Mouse (Mus musculus): ENCODE data around the gene Rhd. TPM values are rescaled to one million over a fixed set of nuclear protein-coding genes. Genes with fewer than 3 reads are reported as not detected.

The Rhd gene
- polyA plus RNA-seq, 1 experiment from 2014 or later, result 1.3 TPM

DNA sequence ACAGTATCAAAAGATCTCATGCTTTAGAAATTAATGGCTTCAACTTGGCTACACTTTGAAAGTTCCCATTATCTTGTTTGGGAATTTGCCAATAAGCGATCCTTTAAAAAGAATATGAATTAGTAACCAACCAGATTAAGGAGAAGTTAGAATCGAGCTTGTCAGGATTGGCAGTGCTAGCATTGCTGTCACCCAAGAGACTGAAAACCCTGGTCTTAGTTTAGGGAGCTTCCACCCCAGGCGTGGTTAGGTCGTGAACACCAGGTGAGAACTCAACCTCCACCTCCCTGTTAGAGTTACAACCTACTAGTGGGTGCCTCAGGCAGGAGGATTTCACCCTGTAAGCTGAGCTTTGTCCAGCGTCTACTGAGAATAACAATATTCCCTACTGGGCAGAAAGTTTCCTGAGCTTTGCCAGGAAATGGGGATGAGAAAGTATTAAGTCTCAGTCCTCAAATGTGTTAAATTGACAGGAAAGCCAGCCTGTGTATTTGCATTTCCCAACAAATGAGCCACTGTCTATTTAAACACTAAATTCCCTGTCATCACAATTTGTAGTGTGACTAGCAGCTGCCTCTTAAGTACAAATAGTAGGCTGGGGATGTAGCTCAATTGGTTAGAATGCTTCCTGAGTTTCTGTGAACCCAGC is 63.6 kb downstream of the Rhd start:
- no peaks in the 10 kb centered on the region for H3K27me3 ChIP-seq (ENCODE audit: control insufficient read depth, insufficient read depth, low read depth, low read length)
- H3K4me2 ChIP-seq (ENCODE audit: low read length), result no peak overlapping the region
- no peak for ATAC-seq
- no peak overlapping the region for H3K9ac ChIP-seq (ENCODE audit: low read depth, low read length)
- peaks cover 29% of the 10 kb centered on the region for H3K4me1 ChIP-seq (ENCODE audit: control insufficient read depth, insufficient read depth, low read length)
- no peaks in the 10 kb centered on the region for H3K9me3 ChIP-seq (replicated peaks; ENCODE audit: control insufficient read depth, low read length, poor library complexity, severe bottlenecking)
- no peak overlapping the region for H3K27ac ChIP-seq (ENCODE audit: low read length)
- no peak overlapping the region for H3K4me3 ChIP-seq (ENCODE audit: low read depth, low read length)
- WGBS, result 80% methylated on average over 5 of the region's 5 CpGs
- H3K36me3 ChIP-seq (ENCODE audit: control insufficient read depth, insufficient read depth, low read length), result peaks cover 22% of the 10 kb centered on the region

GRCm38 (mm10) chr4:134928464-134928836 is 64.1 kb downstream of the Rhd start:
- H3K9ac ChIP-seq (ENCODE audit: low read depth, low read length), result no peak overlapping the region
- H3K27me3 ChIP-seq (ENCODE audit: control insufficient read depth, insufficient read depth, low read depth, low read length), result no peaks in the 10 kb centered on the region
- H3K36me3 ChIP-seq (ENCODE audit: control insufficient read depth, insufficient read depth, low read length), result peaks cover 24% of the 10 kb centered on the region
- peaks cover 29% of the 10 kb centered on the region for H3K4me1 ChIP-seq (ENCODE audit: control insufficient read depth, insufficient read depth, low read length)
- no peak for ATAC-seq
- 93% methylated on average over 1 of the region's 1 CpGs for WGBS
- no peak overlapping the region for H3K4me2 ChIP-seq (ENCODE audit: low read length)
- H3K27ac ChIP-seq (ENCODE audit: low read length), result no peak overlapping the region
- H3K9me3 ChIP-seq (replicated peaks; ENCODE audit: control insufficient read depth, low read length, poor library complexity, severe bottlenecking), result no peaks in the 10 kb centered on the region
- no peak overlapping the region for H3K4me3 ChIP-seq (ENCODE audit: low read depth, low read length)

DNA sequence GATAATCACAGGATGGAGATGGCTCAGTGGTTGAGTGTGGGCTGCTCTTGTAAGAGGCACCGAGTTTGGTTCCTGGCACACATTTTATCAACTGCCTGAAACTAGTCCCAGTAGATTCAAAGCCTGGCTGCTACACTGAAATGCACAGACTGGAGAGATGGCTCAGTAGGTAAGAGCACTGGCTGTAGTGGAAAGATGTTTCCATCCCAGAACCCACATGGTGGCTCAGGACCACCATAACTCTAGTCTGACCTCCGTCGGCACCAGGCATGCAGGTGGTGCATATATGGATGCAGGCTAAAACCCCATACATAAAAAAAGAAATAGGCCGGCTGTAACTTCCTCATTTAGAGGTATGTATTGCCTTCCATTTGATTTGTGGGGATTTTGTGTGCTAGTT is 65.2 kb downstream of the Rhd start:
- Histone ChIP-seq H3K27me3 (ENCODE audit: control insufficient read depth, insufficient read depth, low read depth, low read length) (no peaks in the 10 kb centered on the region), H3K4me2 (ENCODE audit: low read length) (no peak overlapping the region), H3K36me3 (ENCODE audit: control insufficient read depth, insufficient read depth, low read length) (peaks cover 30% of the 10 kb centered on the region), H3K27ac (ENCODE audit: low read length) (no peak overlapping the region), H3K9me3 (replicated peaks; ENCODE audit: control insufficient read depth, low read length, poor library complexity, severe bottlenecking) (no peaks in the 10 kb centered on the region), H3K4me1 (ENCODE audit: control insufficient read depth, insufficient read depth, low read length) (peaks cover 29% of the 10 kb centered on the region), H3K4me3 (ENCODE audit: low read depth, low read length) (no peak overlapping the region), H3K9ac (ENCODE audit: low read depth, low read length) (no peak overlapping the region)
- no peak for ATAC-seq
- 89% methylated on average over 4 of the region's 4 CpGs for WGBS

DNA sequence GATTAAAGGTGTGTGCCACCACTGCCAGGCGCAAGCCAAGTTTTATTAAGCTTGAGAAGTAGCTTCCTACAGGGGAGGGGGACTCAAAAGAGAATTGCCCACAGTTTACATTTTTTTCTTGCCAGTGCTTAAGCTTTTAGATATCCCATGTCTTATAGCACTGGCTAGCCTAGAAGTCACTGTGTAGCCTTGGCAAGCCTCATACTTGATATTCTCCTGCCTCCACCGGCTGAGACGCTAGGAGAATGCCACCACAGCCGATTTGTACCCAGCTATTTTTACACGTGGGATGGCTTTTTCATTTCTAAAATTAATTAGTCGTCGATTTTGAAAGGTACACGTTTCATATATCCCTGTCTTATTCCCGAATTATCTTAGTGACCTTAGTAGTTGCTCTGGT is 65.9 kb downstream of the Rhd start:
- Histone ChIP-seq H3K27me3 (ENCODE audit: control insufficient read depth, insufficient read depth, low read depth, low read length) (no peaks in the 10 kb centered on the region), H3K27ac (ENCODE audit: low read length) (peak overlapping the region; percentile 62), H3K4me2 (ENCODE audit: low read length) (peak overlapping the region; percentile 95), H3K9me3 (replicated peaks; ENCODE audit: control insufficient read depth, low read length, poor library complexity, severe bottlenecking) (no peaks in the 10 kb centered on the region), H3K4me3 (ENCODE audit: low read depth, low read length) (peak overlapping the region; percentile 97), H3K9ac (ENCODE audit: low read depth, low read length) (peak overlapping the region; percentile 50; the same call in 1 of the 2 replicates), H3K36me3 (ENCODE audit: control insufficient read depth, insufficient read depth, low read length) (peaks cover 31% of the 10 kb centered on the region), H3K4me1 (ENCODE audit: control insufficient read depth, insufficient read depth, low read length) (peaks cover 23% of the 10 kb centered on the region)
- ATAC-seq, result peak; percentile 43; the same call in 1 of the 2 replicates
- 27% methylated on average over 9 of the region's 9 CpGs for WGBS

DNA sequence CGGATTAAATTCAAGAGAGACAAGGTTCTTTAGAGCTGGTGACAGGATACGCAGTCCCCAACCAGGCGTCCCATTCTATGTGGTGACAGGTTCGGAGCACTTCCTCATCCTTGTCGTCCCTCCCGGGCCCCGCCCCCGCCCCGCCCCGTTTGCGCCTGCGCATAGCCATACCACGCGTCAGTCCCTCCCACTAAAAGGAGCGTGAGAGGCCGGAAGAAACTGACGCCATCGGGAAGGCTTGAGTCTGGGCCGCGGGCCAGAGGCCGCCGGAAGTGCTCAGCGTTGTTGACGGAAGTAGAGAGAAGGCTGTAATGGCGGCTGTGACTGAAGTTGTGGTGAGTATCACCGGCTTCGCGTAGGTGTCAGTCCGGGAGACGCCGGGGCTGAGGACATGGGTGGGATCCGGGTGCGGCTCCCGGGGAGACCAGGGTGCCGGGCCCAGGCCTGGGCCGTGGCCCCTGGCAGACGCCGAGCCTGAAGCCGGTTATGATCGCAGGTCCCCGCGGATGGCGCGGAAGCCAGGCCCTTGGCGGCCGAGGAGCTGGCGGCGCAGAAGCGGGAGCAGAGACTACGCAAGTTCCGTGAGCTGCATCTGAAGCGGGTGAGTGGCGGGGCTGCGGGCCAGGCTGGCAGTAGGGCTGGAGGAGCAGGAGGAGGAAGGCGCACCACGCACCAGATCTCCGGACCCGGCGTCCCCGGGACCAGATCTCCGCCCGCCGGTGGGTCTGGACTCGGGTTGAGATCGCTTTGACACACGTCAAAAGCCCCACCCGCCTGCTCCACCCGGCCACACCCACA is 66.5 kb downstream of the Rhd start, which contains the start of gene Syf2:
Syf2 (plus strand) TSS at position 215 of the 798 bp plus-strand sequence.
- WGBS, result under 1% methylated on average over 62 of the region's 68 CpGs
- Histone ChIP-seq H3K9ac (ENCODE audit: low read depth, low read length) (peak within 1 kb of the TSS; percentile 84), H3K4me1 (ENCODE audit: control insufficient read depth, insufficient read depth, low read length) (peaks cover 16% of the 10 kb centered on the region), H3K27me3 (ENCODE audit: control insufficient read depth, insufficient read depth, low read depth, low read length) (no peaks in the 10 kb centered on the region), H3K36me3 (ENCODE audit: control insufficient read depth, insufficient read depth, low read length) (peaks cover 29% of the 10 kb centered on the region), H3K4me3 (ENCODE audit: low read depth, low read length) (peak within 1 kb of the TSS; percentile 97), H3K27ac (ENCODE audit: low read length) (peak within 1 kb of the TSS; percentile 86), H3K4me2 (ENCODE audit: low read length) (peak within 1 kb of the TSS; percentile 95), H3K9me3 (replicated peaks; ENCODE audit: control insufficient read depth, low read length, poor library complexity, severe bottlenecking) (no peaks in the 10 kb centered on the region)
- peak; percentile 97 for ATAC-seq

- no peaks in the 10 kb centered on the region for H3K9me3 ChIP-seq (replicated peaks; ENCODE audit: control insufficient read depth, low read length, poor library complexity, severe bottlenecking)
- no peak for ATAC-seq
- 62% methylated on average over 17 of the region's 17 CpGs for WGBS
- H3K4me1 ChIP-seq (ENCODE audit: control insufficient read depth, insufficient read depth, low read length), result no peaks in the 10 kb centered on the region
- peaks cover 5% of the 10 kb centered on the region for H3K27me3 ChIP-seq (ENCODE audit: control insufficient read depth, insufficient read depth, low read depth, low read length)
- no peak overlapping the region for H3K4me3 ChIP-seq (ENCODE audit: low read depth, low read length)
- H3K36me3 ChIP-seq (ENCODE audit: control insufficient read depth, insufficient read depth, low read length), result peaks cover 26% of the 10 kb centered on the region
- no peak overlapping the region for H3K4me2 ChIP-seq (ENCODE audit: low read length)
- H3K9ac ChIP-seq (ENCODE audit: low read depth, low read length), result no peak overlapping the region
- no peak overlapping the region for H3K27ac ChIP-seq (ENCODE audit: low read length)
Observed at GRCm38 (mm10) chr4:134937240-134938176, 73.2 kb downstream of the Rhd start.

DNA sequence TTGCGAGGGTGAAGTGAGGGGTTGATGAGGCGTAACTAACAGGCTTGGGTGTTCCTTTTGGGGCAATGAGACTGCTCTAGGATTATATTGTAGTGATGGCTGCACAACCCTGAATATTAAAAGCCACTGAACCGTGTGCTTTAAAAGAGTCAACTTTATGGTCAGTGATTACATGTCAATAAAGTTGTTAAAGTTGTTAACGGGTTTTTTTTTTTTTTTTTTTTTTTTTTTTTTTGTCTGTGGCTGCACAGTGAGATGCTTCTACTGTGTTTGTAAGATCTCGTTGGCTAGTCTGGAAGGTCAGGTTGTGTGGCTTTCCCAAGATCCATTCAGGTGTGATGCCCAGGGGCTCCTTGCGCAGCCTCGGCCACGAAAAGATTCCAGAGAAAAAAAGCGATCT is 75.6 kb downstream of the Rhd start:
- Histone ChIP-seq H3K4me1 (ENCODE audit: control insufficient read depth, insufficient read depth, low read length) (no peaks in the 10 kb centered on the region), H3K9me3 (replicated peaks; ENCODE audit: control insufficient read depth, low read length, poor library complexity, severe bottlenecking) (no peaks in the 10 kb centered on the region), H3K36me3 (ENCODE audit: control insufficient read depth, insufficient read depth, low read length) (peaks cover 15% of the 10 kb centered on the region), H3K4me2 (ENCODE audit: low read length) (no peak overlapping the region), H3K27me3 (ENCODE audit: control insufficient read depth, insufficient read depth, low read depth, low read length) (peaks cover 5% of the 10 kb centered on the region), H3K27ac (ENCODE audit: low read length) (no peak overlapping the region), H3K9ac (ENCODE audit: low read depth, low read length) (no peak overlapping the region), H3K4me3 (ENCODE audit: low read depth, low read length) (no peak overlapping the region)
- ATAC-seq, result no peak
- WGBS, result 55% methylated on average over 9 of the region's 9 CpGs

DNA sequence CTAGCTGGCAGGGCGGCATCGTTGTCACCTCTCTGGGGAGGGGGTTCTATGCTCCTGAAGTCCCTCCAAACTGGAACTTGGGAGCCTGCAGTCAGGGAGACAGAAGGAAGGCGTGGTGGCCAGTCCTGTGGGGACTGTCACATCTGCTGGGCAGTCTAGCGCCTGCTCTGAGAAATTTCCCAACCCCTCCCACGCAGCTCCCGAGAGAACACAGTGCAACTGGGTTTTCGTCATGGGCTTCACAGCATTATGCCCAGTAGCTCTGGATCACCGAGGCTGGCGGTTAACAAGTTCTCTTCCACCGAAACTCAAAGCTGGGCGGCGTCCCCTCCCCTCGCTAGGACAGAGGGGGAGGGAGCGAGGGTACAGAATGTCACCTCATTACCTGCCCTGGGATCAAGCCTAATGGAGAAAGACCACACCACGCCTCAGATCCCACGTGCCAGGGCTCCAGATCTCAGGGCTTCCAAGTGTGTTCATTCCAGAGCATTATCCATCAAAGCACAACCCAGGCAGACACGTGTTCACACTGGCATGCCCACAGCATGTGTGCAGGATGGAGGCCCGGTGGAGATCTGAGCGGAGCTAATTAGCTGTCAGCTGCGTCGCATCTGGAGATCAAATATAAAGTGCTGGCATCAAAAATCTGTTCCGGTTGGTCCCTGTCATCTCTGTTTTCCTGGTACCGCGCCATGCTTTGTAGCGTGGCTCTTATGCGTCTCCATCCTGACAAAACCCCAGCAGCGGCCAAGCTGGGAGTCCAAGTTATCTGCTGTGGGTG is 79.6 kb downstream of the Rhd start:
- no peaks in the 10 kb centered on the region for H3K36me3 ChIP-seq (ENCODE audit: control insufficient read depth, insufficient read depth, low read length)
- H3K4me2 ChIP-seq (ENCODE audit: low read length), result no peak overlapping the region
- H3K27ac ChIP-seq (ENCODE audit: low read length), result no peak overlapping the region
- peak overlapping the region; percentile 3; the same call in 1 of the 2 replicates for H3K9ac ChIP-seq (ENCODE audit: low read depth, low read length)
- H3K4me1 ChIP-seq (ENCODE audit: control insufficient read depth, insufficient read depth, low read length), result peaks cover 5% of the 10 kb centered on the region; the same call in 1 of the 2 replicates
- no peak overlapping the region for H3K4me3 ChIP-seq (ENCODE audit: low read depth, low read length)
- peaks cover 5% of the 10 kb centered on the region for H3K27me3 ChIP-seq (ENCODE audit: control insufficient read depth, insufficient read depth, low read depth, low read length)
- WGBS, result 44% methylated on average over 27 of the region's 27 CpGs
- no peak for ATAC-seq
- H3K9me3 ChIP-seq (replicated peaks; ENCODE audit: control insufficient read depth, low read length, poor library complexity, severe bottlenecking), result no peaks in the 10 kb centered on the region
